Mouse (Mus musculus) heart, embryonic 12.5 days (tissue): Measurements from ENCODE around the gene Moxd1. TPM values are rescaled to one million over a fixed set of nuclear protein-coding genes. Genes with fewer than 3 reads are reported as not detected.

Experiments
- ATAC-seq: fragments of 200-750 bp; cut with Nextera tagmentation; 2 replicates; pipeline ENCODE4 v1.8.0; 2017; ENCODE audit warnings: moderate TSS enrichment, moderate library complexity; ENCODE audit not compliant: insufficient number of reproducible peaks, low FRiP score
- H3K27ac ChIP-seq: fragments of 300-500 bp; sonication (generic); 2 replicates; pipeline ENCODE4 v1.5.1; 2016; ENCODE audit warnings: mild to moderate bottlenecking, moderate library complexity; ENCODE audit not compliant: poor library complexity, severe bottlenecking
- H3K27me3 ChIP-seq: fragments of 300-500 bp; sonication (generic); replicated peaks from 2 replicates; pipeline ENCODE4 v1.6.1; 2016; ENCODE audit warnings: mild to moderate bottlenecking, moderate library complexity
- H3K36me3 ChIP-seq: fragments of 300-500 bp; sonication (generic); 2 replicates; pipeline ENCODE4 v1.6.1; 2016; ENCODE audit warnings: mild to moderate bottlenecking, moderate library complexity
- H3K4me1 ChIP-seq: fragments of 300-500 bp; sonication (generic); replicated peaks from 2 replicates; pipeline ENCODE4 v1.6.1; 2016; ENCODE audit warnings: mild to moderate bottlenecking
- H3K4me2 ChIP-seq: fragments of 300-500 bp; sonication (generic); 2 replicates; pipeline ENCODE4 v1.6.1; 2016; ENCODE audit warnings: mild to moderate bottlenecking, moderate library complexity
- H3K4me3 ChIP-seq: fragments of 300-500 bp; sonication (generic); 2 replicates; pipeline ENCODE4 v1.5.1; 2016; ENCODE audit warnings: mild to moderate bottlenecking
- H3K9ac ChIP-seq: fragments of 300-500 bp; sonication (generic); 2 replicates; pipeline ENCODE4 v1.6.1; 2016; ENCODE audit warnings: mild to moderate bottlenecking, moderate library complexity
- H3K9me3 ChIP-seq: fragments of 300-500 bp; sonication (generic); replicated peaks from 2 replicates; pipeline ENCODE4 v1.6.1; 2016; ENCODE audit warnings: mild to moderate bottlenecking, moderate library complexity
- WGBS: fragments of 180-500 bp; shearing (Covaris S2); methylation state at CpG from one replicate; pipeline ENCODE4 v1.1.7; 2016; 5-methylcytosine and 5-hydroxymethylcytosine counted together
- polyA plus RNA-seq: library from polyadenylated mRNA; unstranded; fragments of >200 nt; fragmentation: Nextera tagmentation; extraction: Ambion mirVana; gene quantifications from 2 replicates; pipeline ENCODE4 v1.2.1, GENCODE M21; 2016

Moxd1 gene
- polyA plus RNA-seq, 1 experiment from 2014 or later, result 2.7 TPM

- no peaks in the 10 kb centered on the region for H3K36me3 ChIP-seq
- no peak overlapping the region for H3K27ac ChIP-seq
- peaks cover 27% of the 10 kb centered on the region for H3K27me3 ChIP-seq
- H3K4me2 ChIP-seq, result no peak overlapping the region
- H3K9me3 ChIP-seq, result no peaks in the 10 kb centered on the region
- no peak for ATAC-seq
- 61% methylated on average over 12 of the region's 12 CpGs for WGBS
- H3K4me3 ChIP-seq, result no peak overlapping the region
- H3K4me1 ChIP-seq, result peaks cover 3% of the 10 kb centered on the region
- H3K9ac ChIP-seq, result no peak overlapping the region
Measured at GRCm38 (mm10) chr10:24228318-24229183, 5.2 kb downstream of the Moxd1 start.

- H3K9me3 ChIP-seq, result no peaks in the 10 kb centered on the region
- H3K27me3 ChIP-seq, result no peaks in the 10 kb centered on the region
- no peak overlapping the region for H3K9ac ChIP-seq
- ATAC-seq, result no peak
- 68% methylated on average over 4 of the region's 4 CpGs for WGBS
- no peaks in the 10 kb centered on the region for H3K4me1 ChIP-seq
- no peak overlapping the region for H3K27ac ChIP-seq
- H3K4me2 ChIP-seq, result no peak overlapping the region
- no peak overlapping the region for H3K4me3 ChIP-seq
- no peaks in the 10 kb centered on the region for H3K36me3 ChIP-seq
Measured at GRCm38 (mm10) chr10:24232281-24232680, 9.0 kb downstream of the Moxd1 start.

- Histone ChIP-seq H3K4me1 (no peaks in the 10 kb centered on the region), H3K36me3 (no peaks in the 10 kb centered on the region), H3K9me3 (peaks cover 4% of the 10 kb centered on the region), H3K9ac (no peak overlapping the region), H3K27ac (no peak overlapping the region), H3K4me3 (no peak overlapping the region), H3K27me3 (no peaks in the 10 kb centered on the region), H3K4me2 (no peak overlapping the region)
- WGBS, result 78% methylated on average over 23 of the region's 23 CpGs
- no peak for ATAC-seq
Measured at GRCm38 (mm10) chr10:24235426-24236283, 12.3 kb downstream of the Moxd1 start.

- 67% methylated on average over 4 of the region's 4 CpGs for WGBS
- H3K9ac ChIP-seq, result no peak overlapping the region
- ATAC-seq, result no peak
- H3K27ac ChIP-seq, result no peak overlapping the region
- no peaks in the 10 kb centered on the region for H3K9me3 ChIP-seq
- H3K27me3 ChIP-seq, result no peaks in the 10 kb centered on the region
- H3K4me1 ChIP-seq, result no peaks in the 10 kb centered on the region
- H3K4me2 ChIP-seq, result no peak overlapping the region
- H3K4me3 ChIP-seq, result no peak overlapping the region
- no peaks in the 10 kb centered on the region for H3K36me3 ChIP-seq
Measured at GRCm38 (mm10) chr10:24246815-24247214, 23.5 kb downstream of the Moxd1 start.

GRCm38 (mm10) chr10:24248116-24248515, 24.8 kb downstream of the Moxd1 start:
- no peak overlapping the region for H3K9ac ChIP-seq
- H3K27ac ChIP-seq, result no peak overlapping the region
- no peaks in the 10 kb centered on the region for H3K4me1 ChIP-seq
- no peak overlapping the region for H3K4me2 ChIP-seq
- ATAC-seq, result no peak
- H3K9me3 ChIP-seq, result no peaks in the 10 kb centered on the region
- H3K4me3 ChIP-seq, result no peak overlapping the region
- H3K36me3 ChIP-seq, result no peaks in the 10 kb centered on the region
- H3K27me3 ChIP-seq, result no peaks in the 10 kb centered on the region

GRCm38 (mm10) chr10:24251631-24252030, 28.3 kb downstream of the Moxd1 start:
- Histone ChIP-seq H3K9me3 (no peaks in the 10 kb centered on the region), H3K4me3 (no peak overlapping the region), H3K4me1 (no peaks in the 10 kb centered on the region), H3K9ac (no peak overlapping the region), H3K27ac (no peak overlapping the region), H3K4me2 (no peak overlapping the region), H3K27me3 (no peaks in the 10 kb centered on the region), H3K36me3 (no peaks in the 10 kb centered on the region)
- ATAC-seq, result no peak

- H3K4me1 ChIP-seq, result no peaks in the 10 kb centered on the region
Measured at GRCm38 (mm10) chr10:24258150-24258549, 34.8 kb downstream of the Moxd1 start.

GRCm38 (mm10) chr10:24258885-24259284, 35.6 kb downstream of the Moxd1 start:
- Histone ChIP-seq H3K4me1 (no peaks in the 10 kb centered on the region), H3K27ac (no peak overlapping the region), H3K4me3 (no peak overlapping the region), H3K36me3 (no peaks in the 10 kb centered on the region), H3K27me3 (no peaks in the 10 kb centered on the region), H3K9me3 (no peaks in the 10 kb centered on the region), H3K4me2 (no peak overlapping the region), H3K9ac (no peak overlapping the region)
- 69% methylated on average over 3 of the region's 3 CpGs for WGBS
- ATAC-seq, result no peak

More at GRCm38 (mm10) chr10:24258150-24258549, 34.8 kb downstream of the Moxd1 start:
- WGBS, result 53% methylated on average over 7 of the region's 7 CpGs
- H3K4me2 ChIP-seq, result no peak overlapping the region
- H3K27ac ChIP-seq, result no peak overlapping the region
- ATAC-seq, result no peak
- H3K27me3 ChIP-seq, result no peaks in the 10 kb centered on the region
- H3K9ac ChIP-seq, result no peak overlapping the region
- no peak overlapping the region for H3K4me3 ChIP-seq
- no peaks in the 10 kb centered on the region for H3K36me3 ChIP-seq
- H3K9me3 ChIP-seq, result no peaks in the 10 kb centered on the region

GRCm38 (mm10) chr10:24259794-24260590, 36.7 kb downstream of the Moxd1 start:
- no peaks in the 10 kb centered on the region for H3K36me3 ChIP-seq
- ATAC-seq, result no peak
- no peaks in the 10 kb centered on the region for H3K27me3 ChIP-seq
- no peak overlapping the region for H3K27ac ChIP-seq
- no peaks in the 10 kb centered on the region for H3K4me1 ChIP-seq
- H3K9ac ChIP-seq, result no peak overlapping the region
- no peaks in the 10 kb centered on the region for H3K9me3 ChIP-seq
- H3K4me2 ChIP-seq, result no peak overlapping the region
- WGBS, result 81% methylated on average over 5 of the region's 5 CpGs
- no peak overlapping the region for H3K4me3 ChIP-seq

GRCm38 (mm10) chr10:24267520-24267919, 44.2 kb downstream of the Moxd1 start:
- no peaks in the 10 kb centered on the region for H3K27me3 ChIP-seq
- no peaks in the 10 kb centered on the region for H3K36me3 ChIP-seq
- no peak for ATAC-seq
- no peaks in the 10 kb centered on the region for H3K9me3 ChIP-seq
- H3K4me1 ChIP-seq, result no peaks in the 10 kb centered on the region
- no peak overlapping the region for H3K4me2 ChIP-seq
- WGBS, result 74% methylated on average over 2 of the region's 2 CpGs
- no peak overlapping the region for H3K27ac ChIP-seq
- H3K4me3 ChIP-seq, result no peak overlapping the region
- no peak overlapping the region for H3K9ac ChIP-seq
